Mouse (Mus musculus) limb, embryonic 13.5 days (tissue): Measurements from ENCODE around the gene Ramp1. TPM values are rescaled to one million over a fixed set of nuclear protein-coding genes. Genes with fewer than 3 reads are reported as not detected.

Experiments used
- ATAC-seq: fragments of 200-750 bp; cut with Nextera tagmentation; 2 replicates; pipeline ENCODE4 v1.8.0; 2017; ENCODE audit warnings: low read depth, moderate number of reproducible peaks, moderate TSS enrichment; ENCODE audit not compliant: low FRiP score
- H3K27ac ChIP-seq: fragments of 300-500 bp; sonication (generic); 2 replicates; pipeline ENCODE4 v1.5.1; 2015; ENCODE audit warnings: inconsistent platforms, mild to moderate bottlenecking, moderate library complexity
- H3K27me3 ChIP-seq: fragments of 300-500 bp; sonication (generic); 2 replicates; pipeline ENCODE4 v1.6.1; 2015; ENCODE audit warnings: mild to moderate bottlenecking, inconsistent platforms
- H3K36me3 ChIP-seq: fragments of 300-500 bp; sonication (generic); 2 replicates; pipeline ENCODE4 v1.6.1; 2015; ENCODE audit warnings: inconsistent platforms, mild to moderate bottlenecking, moderate library complexity
- H3K4me1 ChIP-seq: fragments of 300-500 bp; sonication (generic); 2 replicates; pipeline ENCODE4 v1.6.1; 2015; ENCODE audit warnings: inconsistent platforms
- H3K4me2 ChIP-seq: fragments of 300-500 bp; sonication (generic); replicated peaks from 2 replicates; pipeline ENCODE4 v1.6.1; 2015; ENCODE audit warnings: inconsistent platforms, mild to moderate bottlenecking, moderate library complexity
- H3K4me3 ChIP-seq: fragments of 300-500 bp; sonication (generic); 2 replicates; pipeline ENCODE4 v1.5.1; 2015; ENCODE audit warnings: moderate library complexity, mild to moderate bottlenecking, inconsistent platforms
- H3K9ac ChIP-seq: fragments of 300-500 bp; sonication (generic); 2 replicates; pipeline ENCODE4 v1.6.1; 2015; ENCODE audit warnings: mild to moderate bottlenecking, inconsistent platforms
- H3K9me3 ChIP-seq: fragments of 300-500 bp; sonication (generic); 2 replicates; pipeline ENCODE4 v1.6.1; 2016; ENCODE audit warnings: inconsistent platforms
- WGBS: fragments of 180-500 bp; shearing (Covaris S2); methylation state at CpG from one replicate; pipeline ENCODE4 v1.1.7; 2015; 5-methylcytosine and 5-hydroxymethylcytosine counted together
- polyA plus RNA-seq: library from polyadenylated mRNA; unstranded; fragments of >200 nt; fragmentation: Nextera tagmentation; extraction: Ambion mirVana; gene quantifications from 2 replicates; pipeline ENCODE4 v1.2.1, GENCODE M21; 2015

Gene Ramp1
- polyA plus RNA-seq, 1 experiment from 2014 or later, result 3.1 TPM

DNA sequence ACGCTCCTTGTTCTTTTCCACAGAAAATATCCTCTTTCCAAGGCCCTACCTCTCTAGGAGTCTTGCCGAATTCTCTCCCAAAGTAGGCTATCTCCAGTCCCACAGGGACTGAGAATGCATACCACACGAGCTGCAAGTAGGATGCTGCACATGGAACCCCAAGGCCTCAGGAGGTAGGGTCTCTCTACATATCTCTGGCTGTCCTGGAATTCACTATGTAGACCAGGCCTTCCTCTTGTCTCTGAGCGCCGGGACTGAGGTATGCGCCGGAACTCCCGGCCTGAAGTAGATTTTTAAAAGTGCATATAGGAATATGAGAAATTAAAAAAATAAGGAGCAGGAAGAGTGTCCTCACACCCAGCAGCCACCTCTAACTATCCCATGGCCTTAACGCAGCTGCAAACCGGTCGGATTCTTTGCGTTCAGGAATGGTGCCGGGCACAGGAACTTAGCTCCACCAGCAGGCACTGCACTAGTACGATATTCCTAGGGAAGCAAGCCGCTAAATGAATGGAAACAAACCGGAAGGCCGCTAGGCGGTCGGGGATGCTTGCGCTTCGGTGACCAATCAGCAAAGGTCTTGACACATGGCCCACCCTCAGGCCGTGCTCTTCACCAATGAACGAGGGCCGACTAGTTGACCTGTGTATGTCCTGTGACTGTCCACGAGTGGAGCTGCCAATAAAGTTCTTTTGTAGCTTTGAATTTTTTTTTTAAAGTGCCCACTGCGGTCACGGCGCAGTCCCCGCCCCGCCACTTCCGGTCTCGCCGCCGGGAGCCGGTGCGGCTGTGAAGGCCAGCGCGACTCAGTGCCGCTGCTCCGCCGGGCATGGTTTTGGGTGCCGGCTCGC, 70.2 kb downstream of the Ramp1 start, which contains the start of gene Ube2f:
TSS of gene Ube2f (plus strand) at position 741 of the 851 bp plus-strand sequence.
- peak; percentile 100 for ATAC-seq

DNA sequence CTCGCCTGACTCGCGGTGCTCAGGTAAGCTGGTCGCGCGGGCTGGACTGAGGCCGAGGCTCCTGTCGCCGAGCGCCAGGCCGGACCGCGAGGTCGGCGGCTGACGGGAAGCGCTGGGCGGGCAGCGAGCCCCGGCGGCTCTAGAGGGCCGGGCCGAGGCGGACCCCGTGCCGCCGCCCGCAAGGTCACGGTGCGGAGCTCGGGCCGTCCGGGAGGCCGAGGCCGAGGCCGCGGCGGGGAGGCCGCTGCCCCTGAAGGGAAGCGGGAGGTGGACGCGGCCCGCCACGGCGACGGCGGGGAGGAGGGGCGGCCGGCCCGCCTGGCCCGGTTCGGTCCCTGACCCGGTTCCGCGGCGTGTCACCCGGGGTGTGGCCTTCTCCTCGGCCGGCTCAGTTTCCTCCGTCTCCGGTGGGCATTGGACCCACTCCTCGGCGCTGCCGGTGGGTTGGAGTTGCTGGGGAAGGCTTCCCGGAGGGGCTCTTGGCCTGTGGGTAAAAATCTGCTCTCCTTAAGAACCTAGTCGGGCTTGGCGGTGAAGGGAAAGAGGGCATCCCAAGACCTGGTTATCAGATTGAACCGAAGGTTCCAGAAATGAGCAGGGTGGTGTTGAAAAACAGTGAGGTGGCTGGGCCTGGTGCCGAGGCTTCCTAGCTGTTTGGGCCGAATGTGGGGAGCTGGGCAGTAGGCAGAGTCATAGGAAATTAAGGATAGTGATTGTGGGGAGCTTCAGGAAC, 71.0 kb downstream of the Ramp1 start:
- Histone ChIP-seq H3K27ac (peak overlapping the region; percentile 81), H3K36me3 (peaks cover 7% of the 10 kb centered on the region; the same call in 1 of the 2 replicates), H3K9me3 (no peaks in the 10 kb centered on the region), H3K4me3 (peak overlapping the region; percentile 99), H3K4me2 (peak overlapping the region; percentile 84), H3K27me3 (no peaks in the 10 kb centered on the region), H3K4me1 (peaks cover 28% of the 10 kb centered on the region), H3K9ac (peak overlapping the region; percentile 98)
- WGBS, result under 1% methylated on average over 49 of the region's 70 CpGs
- ATAC-seq, result no peak

More for the DNA sequence above, 70.2 kb downstream of the Ramp1 start, which contains the start of gene Ube2f:
- peaks cover 34% of the 10 kb centered on the region for H3K4me1 ChIP-seq
- peak within 1 kb of the TSS; percentile 84 for H3K4me2 ChIP-seq
- H3K27me3 ChIP-seq, result no peaks in the 10 kb centered on the region
- H3K27ac ChIP-seq, result peak within 1 kb of the TSS; percentile 81
- peak within 1 kb of the TSS; percentile 98 for H3K9ac ChIP-seq
- no peaks in the 10 kb centered on the region for H3K9me3 ChIP-seq
- under 1% methylated on average over 42 of the region's 43 CpGs for WGBS
- peaks cover 7% of the 10 kb centered on the region; the same call in 1 of the 2 replicates for H3K36me3 ChIP-seq
- H3K4me3 ChIP-seq, result peak within 1 kb of the TSS; percentile 99

DNA sequence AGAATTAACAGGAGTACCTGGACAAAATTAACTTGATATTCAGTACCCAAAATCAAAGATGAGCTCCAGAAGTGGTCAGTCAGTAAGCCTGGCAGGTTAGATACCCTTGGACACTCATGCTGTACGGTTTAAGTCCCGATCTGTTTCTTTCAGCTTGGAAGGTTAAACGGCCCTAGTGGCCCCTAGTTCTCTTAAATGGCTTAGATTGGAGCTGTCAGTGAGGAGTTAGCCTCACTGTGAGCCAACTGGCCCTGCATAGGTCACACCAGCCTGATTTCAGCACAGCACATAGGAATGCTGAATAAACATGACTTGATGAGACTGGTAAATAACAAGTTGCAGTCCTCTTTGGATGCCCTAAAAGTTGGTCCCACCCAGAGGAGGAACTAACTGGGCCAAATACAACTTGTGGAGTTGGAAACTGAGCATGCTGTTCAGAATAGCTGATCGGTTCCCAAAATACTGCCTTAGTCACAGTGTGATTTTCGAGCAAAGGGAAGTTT, 71.6 kb downstream of the Ramp1 start:
- Histone ChIP-seq H3K36me3 (peaks cover 7% of the 10 kb centered on the region; the same call in 1 of the 2 replicates), H3K4me2 (peak overlapping the region; percentile 84), H3K27me3 (no peaks in the 10 kb centered on the region), H3K9ac (peak overlapping the region; percentile 98), H3K27ac (no peak overlapping the region; the same call in 1 of the 2 replicates), H3K4me3 (peak overlapping the region; percentile 99), H3K4me1 (peaks cover 28% of the 10 kb centered on the region), H3K9me3 (no peaks in the 10 kb centered on the region)
- 54% methylated on average over 5 of the region's 5 CpGs for WGBS
- no peak for ATAC-seq

DNA sequence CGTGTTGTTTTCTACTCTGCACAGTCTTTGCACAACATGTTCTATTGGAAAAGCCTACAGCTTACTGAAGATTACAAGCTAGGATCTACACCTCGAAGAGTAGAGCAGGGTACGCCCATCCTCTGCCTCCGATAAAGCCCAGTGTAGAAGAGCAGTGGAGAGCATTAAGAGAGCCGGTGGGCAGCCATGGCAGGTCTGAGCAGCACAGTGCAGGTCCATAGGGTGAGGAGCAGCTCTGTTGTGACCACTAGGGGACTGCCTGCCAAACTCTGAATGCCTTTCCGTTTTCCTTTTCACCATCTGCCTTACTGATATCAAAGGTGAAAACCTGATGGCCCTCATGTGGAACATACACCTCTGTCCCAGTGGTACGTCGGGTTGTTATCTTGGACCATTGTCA, 72.3 kb downstream of the Ramp1 start:
- Histone ChIP-seq H3K4me3 (peak overlapping the region; percentile 99), H3K4me2 (peak overlapping the region; percentile 84), H3K9ac (peak overlapping the region; percentile 35; the same call in 1 of the 2 replicates), H3K36me3 (peaks cover 7% of the 10 kb centered on the region; the same call in 1 of the 2 replicates), H3K4me1 (peaks cover 28% of the 10 kb centered on the region), H3K9me3 (no peaks in the 10 kb centered on the region), H3K27ac (no peak overlapping the region), H3K27me3 (no peaks in the 10 kb centered on the region)
- WGBS, result 68% methylated on average over 8 of the region's 8 CpGs
- no peak for ATAC-seq

DNA sequence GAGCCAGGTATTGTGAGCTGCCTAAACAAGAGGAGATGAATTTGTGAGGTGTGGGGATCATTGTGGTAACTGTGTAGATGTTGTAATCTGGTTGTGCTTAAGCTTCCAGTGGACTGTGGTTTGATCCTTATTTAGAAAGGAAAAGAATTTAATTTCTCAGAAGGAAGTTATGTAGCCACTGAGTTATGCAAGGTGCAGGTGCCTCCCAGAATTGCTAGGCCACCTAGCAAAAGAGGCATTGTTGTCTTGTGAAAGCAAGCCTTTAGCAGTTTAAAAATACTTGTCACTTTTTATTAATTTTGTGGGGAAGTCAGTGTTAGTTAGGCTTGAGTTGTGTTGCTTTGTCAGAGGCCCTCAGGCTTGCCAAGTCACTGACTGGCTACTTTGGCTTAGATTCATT, 78.3 kb downstream of the Ramp1 start:
- Histone ChIP-seq H3K4me3 (no peak overlapping the region), H3K4me2 (no peak overlapping the region), H3K36me3 (peaks cover 7% of the 10 kb centered on the region; the same call in 1 of the 2 replicates), H3K27me3 (no peaks in the 10 kb centered on the region), H3K9me3 (no peaks in the 10 kb centered on the region), H3K9ac (no peak overlapping the region), H3K27ac (no peak overlapping the region), H3K4me1 (peaks cover 12% of the 10 kb centered on the region; the same call in 1 of the 2 replicates)
- ATAC-seq, result no peak

DNA sequence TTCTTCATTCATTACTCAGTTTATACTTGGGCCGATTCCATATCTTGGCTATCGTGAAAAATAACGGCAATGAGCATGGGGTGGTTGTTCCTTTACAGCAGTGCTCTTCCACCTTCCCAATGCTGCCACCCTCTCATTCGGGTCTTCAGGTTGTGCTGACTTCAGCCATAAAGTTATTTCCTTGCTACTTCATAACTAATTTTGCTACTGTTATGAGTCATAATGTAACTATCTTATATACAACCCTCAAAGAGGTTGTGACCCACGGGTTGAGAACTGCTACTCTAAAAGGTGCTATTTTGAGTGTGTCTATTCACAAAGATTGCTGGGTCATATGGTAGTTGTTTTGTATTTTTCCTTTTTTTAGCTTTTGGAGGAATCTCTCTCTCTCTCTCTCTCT, 80.2 kb downstream of the Ramp1 start:
- peaks cover under 1% of the 10 kb centered on the region; the same call in 1 of the 2 replicates for H3K36me3 ChIP-seq
- no peak overlapping the region for H3K4me2 ChIP-seq
- no peak for ATAC-seq
- H3K4me3 ChIP-seq, result no peak overlapping the region
- H3K27ac ChIP-seq, result no peak overlapping the region
- 89% methylated on average over 5 of the region's 5 CpGs for WGBS
- no peaks in the 10 kb centered on the region for H3K9me3 ChIP-seq
- no peak overlapping the region for H3K9ac ChIP-seq
- H3K4me1 ChIP-seq, result peaks cover 6% of the 10 kb centered on the region; the same call in 1 of the 2 replicates
- H3K27me3 ChIP-seq, result no peaks in the 10 kb centered on the region

DNA sequence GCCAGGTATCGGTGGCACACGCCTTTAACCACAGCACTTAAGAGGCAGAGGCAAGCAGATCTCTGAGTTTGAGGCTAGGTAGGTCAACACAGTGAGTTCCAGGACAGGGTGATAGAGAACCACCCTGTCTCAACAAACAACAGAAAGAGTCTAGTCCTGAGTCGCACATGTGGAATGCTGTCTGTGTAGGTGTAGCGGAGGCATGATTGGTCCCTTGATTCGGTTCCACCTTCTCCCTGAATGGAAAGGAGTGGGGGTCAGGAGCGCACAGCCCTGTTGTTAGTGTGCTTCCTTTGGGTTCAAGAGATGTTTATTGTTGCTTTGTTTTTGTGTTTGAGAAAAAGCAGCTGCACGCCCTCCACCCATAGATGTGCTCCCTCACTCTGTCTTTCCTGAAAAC, 82.9 kb downstream of the Ramp1 start:
- Histone ChIP-seq H3K36me3 (peaks cover 26% of the 10 kb centered on the region), H3K4me3 (no peak overlapping the region), H3K9ac (no peak overlapping the region), H3K27me3 (no peaks in the 10 kb centered on the region), H3K4me1 (peaks cover 6% of the 10 kb centered on the region; the same call in 1 of the 2 replicates), H3K27ac (no peak overlapping the region), H3K9me3 (no peaks in the 10 kb centered on the region), H3K4me2 (no peak overlapping the region)
- no peak for ATAC-seq
- 95% methylated on average over 7 of the region's 7 CpGs for WGBS

DNA sequence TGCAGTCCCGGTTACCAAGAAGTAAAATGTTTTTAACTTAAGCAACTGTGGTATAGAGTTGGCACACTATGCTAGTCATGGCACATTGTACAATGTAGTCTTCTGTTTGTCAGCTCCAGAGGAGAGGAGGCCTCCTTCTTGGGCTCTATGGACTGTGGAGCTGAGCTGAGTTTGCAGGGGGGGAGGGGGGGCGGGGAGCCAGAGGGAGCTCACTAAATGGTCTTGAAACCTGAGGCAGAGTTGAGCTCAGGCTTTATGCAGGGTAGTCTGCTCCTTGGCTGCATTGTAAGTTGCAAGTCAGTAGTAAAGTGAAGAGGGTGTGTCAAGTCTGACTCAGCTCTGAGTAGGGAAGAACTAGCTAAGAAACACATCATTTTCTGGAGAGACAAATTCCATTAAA, 92.6 kb downstream of the Ramp1 start:
- H3K4me2 ChIP-seq, result no peak overlapping the region
- no peak overlapping the region for H3K9ac ChIP-seq
- peaks cover 28% of the 10 kb centered on the region for H3K36me3 ChIP-seq
- H3K4me3 ChIP-seq, result no peak overlapping the region
- 74% methylated on average over 2 of the region's 2 CpGs for WGBS
- ATAC-seq, result peak; percentile 19; the same call in 1 of the 2 replicates
- no peaks in the 10 kb centered on the region for H3K4me1 ChIP-seq
- no peaks in the 10 kb centered on the region for H3K9me3 ChIP-seq
- H3K27ac ChIP-seq, result no peak overlapping the region
- H3K27me3 ChIP-seq, result no peaks in the 10 kb centered on the region

Other genes starting within 250 kb of the Ramp1 start
- not detected in 2 replicates for gene Prlh, start 226.7 kb upstream of the Ramp1 start, polyA plus RNA-seq
- 0.69 and 1.0 TPM in 2 replicates for gene Rab17, start 210.2 kb upstream of the Ramp1 start, polyA plus RNA-seq
- 35.7 and 37.1 TPM in 2 replicates for gene Lrrfip1, start 181.1 kb upstream of the Ramp1 start, polyA plus RNA-seq
- gene Rbm44, start 34.7 kb upstream of the Ramp1 start, polyA plus RNA-seq, result 0.88 and 1.3 TPM in 2 replicates
- gene Ube2f, start 70.5 kb downstream of the Ramp1 start, polyA plus RNA-seq, result 62.7 and 68.1 TPM in 2 replicates
- gene Scly, start 118.5 kb downstream of the Ramp1 start, polyA plus RNA-seq, result 11.9 and 14.0 TPM in 2 replicates
- gene Espnl, start 142.3 kb downstream of the Ramp1 start, polyA plus RNA-seq, result 0.04 and 0.05 TPM in 2 replicates
- gene Klhl30, start 171.2 kb downstream of the Ramp1 start, polyA plus RNA-seq, result 1.6 and 1.8 TPM in 2 replicates
- gene Erfe, start 186.6 kb downstream of the Ramp1 start, polyA plus RNA-seq, result 2.0 and 2.1 TPM in 2 replicates
- gene Ilkap, start 219.0 kb downstream of the Ramp1 start, polyA plus RNA-seq, result 163 and 172 TPM in 2 replicates
- gene Hes6, start 234.2 kb downstream of the Ramp1 start, polyA plus RNA-seq, result 114 and 117 TPM in 2 replicates